Mouse (Mus musculus): ENCODE measurements at regions not wholly inside any gene's neighbourhood (a gene's known extent, or its start where the extent isn't known, plus 50 kb on each side); places are given as distances from the start of the nearest gene placed in this dataset.

GRCm38 (mm10) chr12:26783800-26784199, 314.8 kb downstream of the Cmpk2 start:
- no peak overlapping the region for H3K9ac ChIP-seq
- WGBS = 80% methylated on average over 3 of the region's 3 CpGs
- no peak overlapping the region for H3K4me3 ChIP-seq
- H3K27ac ChIP-seq = no peak overlapping the region
- no peaks in the 10 kb centered on the region for H3K36me3 ChIP-seq
- peaks cover 5% of the 10 kb centered on the region; the same call in 1 of the 2 replicates for H3K4me1 ChIP-seq
- no peak for ATAC-seq (ENCODE audit: low FRiP score)
- no peak overlapping the region for H3K4me2 ChIP-seq (replicated peaks)
- H3K9me3 ChIP-seq (replicated peaks) = no peaks in the 10 kb centered on the region
- no peaks in the 10 kb centered on the region for H3K27me3 ChIP-seq

GRCm38 (mm10) chr12:26781537-26781936, 312.5 kb downstream of the Cmpk2 start:
- no peak for ATAC-seq (ENCODE audit: low FRiP score)
- no peaks in the 10 kb centered on the region for H3K9me3 ChIP-seq (replicated peaks)
- H3K4me1 ChIP-seq = peaks cover 5% of the 10 kb centered on the region; the same call in 1 of the 2 replicates
- no peak overlapping the region for H3K9ac ChIP-seq
- 68% methylated on average over 3 of the region's 3 CpGs for WGBS
- no peaks in the 10 kb centered on the region for H3K27me3 ChIP-seq
- H3K4me3 ChIP-seq = no peak overlapping the region
- no peak overlapping the region for H3K4me2 ChIP-seq (replicated peaks)
- H3K27ac ChIP-seq = no peak overlapping the region
- H3K36me3 ChIP-seq = no peaks in the 10 kb centered on the region

- no peak for ATAC-seq (ENCODE audit: low FRiP score)
- no peaks in the 10 kb centered on the region for H3K36me3 ChIP-seq
- peaks cover 5% of the 10 kb centered on the region; the same call in 1 of the 2 replicates for H3K4me1 ChIP-seq
- H3K9ac ChIP-seq = no peak overlapping the region
- no peaks in the 10 kb centered on the region for H3K9me3 ChIP-seq (replicated peaks)
- 50% methylated on average over 3 of the region's 3 CpGs for WGBS
- no peaks in the 10 kb centered on the region for H3K27me3 ChIP-seq
- H3K4me3 ChIP-seq = no peak overlapping the region
- H3K4me2 ChIP-seq (replicated peaks) = no peak overlapping the region
- H3K27ac ChIP-seq = no peak overlapping the region
Measured at GRCm38 (mm10) chr12:26778796-26779195, 309.8 kb downstream of the Cmpk2 start.

GRCm38 (mm10) chr12:26776986-26777385, 308.0 kb downstream of the Cmpk2 start:
- no peak for ATAC-seq (ENCODE audit: low FRiP score)
- Histone ChIP-seq H3K4me2 (replicated peaks) (no peak overlapping the region), H3K27ac (no peak overlapping the region), H3K9me3 (replicated peaks) (no peaks in the 10 kb centered on the region), H3K4me3 (no peak overlapping the region), H3K9ac (no peak overlapping the region), H3K36me3 (no peaks in the 10 kb centered on the region), H3K27me3 (no peaks in the 10 kb centered on the region), H3K4me1 (peaks cover 3% of the 10 kb centered on the region; the same call in 1 of the 2 replicates)
- 98% methylated on average over 1 of the region's 1 CpGs for WGBS

- Histone ChIP-seq H3K4me1 (no peaks in the 10 kb centered on the region), H3K27me3 (no peaks in the 10 kb centered on the region), H3K9ac (no peak overlapping the region), H3K9me3 (replicated peaks) (no peaks in the 10 kb centered on the region), H3K36me3 (no peaks in the 10 kb centered on the region), H3K27ac (no peak overlapping the region), H3K4me3 (no peak overlapping the region), H3K4me2 (replicated peaks) (no peak overlapping the region)
- 93% methylated on average over 2 of the region's 2 CpGs for WGBS
- ATAC-seq (ENCODE audit: low FRiP score) = no peak
Measured at GRCm38 (mm10) chr12:26774016-26774415, 305.0 kb downstream of the Cmpk2 start.

GRCm38 (mm10) chr12:26770753-26771583, 302.0 kb downstream of the Cmpk2 start:
- Histone ChIP-seq H3K4me2 (replicated peaks) (no peak overlapping the region), H3K9ac (no peak overlapping the region), H3K9me3 (replicated peaks) (no peaks in the 10 kb centered on the region), H3K4me3 (no peak overlapping the region), H3K36me3 (no peaks in the 10 kb centered on the region), H3K4me1 (no peaks in the 10 kb centered on the region), H3K27ac (no peak overlapping the region), H3K27me3 (no peaks in the 10 kb centered on the region)
- ATAC-seq (ENCODE audit: low FRiP score) = no peak
- WGBS = 86% methylated on average over 1 of the region's 1 CpGs

GRCm38 (mm10) chr12:26767551-26767950, 298.5 kb downstream of the Cmpk2 start:
- no peaks in the 10 kb centered on the region for H3K9me3 ChIP-seq (replicated peaks)

GRCm38 (mm10) chr12:26758657-26759325, 289.8 kb downstream of the Cmpk2 start:
- peak overlapping the region; percentile 56 for H3K27ac ChIP-seq
- no peaks in the 10 kb centered on the region for H3K27me3 ChIP-seq
- no peak overlapping the region for H3K4me3 ChIP-seq
- peak; percentile 69 for ATAC-seq (ENCODE audit: low FRiP score)
- no peak overlapping the region for H3K9ac ChIP-seq
- H3K4me2 ChIP-seq (replicated peaks) = no peak overlapping the region
- H3K9me3 ChIP-seq (replicated peaks) = no peaks in the 10 kb centered on the region
- H3K36me3 ChIP-seq = no peaks in the 10 kb centered on the region
- WGBS = 60% methylated on average over 9 of the region's 9 CpGs
- H3K4me1 ChIP-seq = peaks cover 6% of the 10 kb centered on the region

More at GRCm38 (mm10) chr12:26767551-26767950, 298.5 kb downstream of the Cmpk2 start:
- WGBS = 85% methylated on average over 3 of the region's 3 CpGs
- H3K9ac ChIP-seq = no peak overlapping the region
- H3K27ac ChIP-seq = no peak overlapping the region
- no peaks in the 10 kb centered on the region for H3K27me3 ChIP-seq
- H3K4me2 ChIP-seq (replicated peaks) = no peak overlapping the region
- no peaks in the 10 kb centered on the region for H3K4me1 ChIP-seq
- ATAC-seq (ENCODE audit: low FRiP score) = no peak
- H3K4me3 ChIP-seq = no peak overlapping the region
- H3K36me3 ChIP-seq = no peaks in the 10 kb centered on the region

GRCm38 (mm10) chr12:26756284-26756683, 287.3 kb downstream of the Cmpk2 start:
- no peak for ATAC-seq (ENCODE audit: low FRiP score)
- Histone ChIP-seq H3K27me3 (no peaks in the 10 kb centered on the region), H3K4me3 (no peak overlapping the region), H3K4me1 (peaks cover 6% of the 10 kb centered on the region), H3K36me3 (no peaks in the 10 kb centered on the region), H3K27ac (no peak overlapping the region), H3K4me2 (replicated peaks) (no peak overlapping the region), H3K9ac (no peak overlapping the region), H3K9me3 (replicated peaks) (no peaks in the 10 kb centered on the region)
- 21% methylated on average over 2 of the region's 2 CpGs for WGBS

GRCm38 (mm10) chr12:26754611-26755010, 285.6 kb downstream of the Cmpk2 start:
- Histone ChIP-seq H3K4me2 (replicated peaks) (no peak overlapping the region), H3K27me3 (no peaks in the 10 kb centered on the region), H3K9me3 (replicated peaks) (no peaks in the 10 kb centered on the region), H3K4me3 (no peak overlapping the region), H3K27ac (no peak overlapping the region), H3K4me1 (peaks cover 6% of the 10 kb centered on the region), H3K36me3 (no peaks in the 10 kb centered on the region), H3K9ac (no peak overlapping the region)
- ATAC-seq (ENCODE audit: low FRiP score) = no peak
- 67% methylated on average over 2 of the region's 2 CpGs for WGBS

GRCm38 (mm10) chr12:26734558-26734897, 265.5 kb downstream of the Cmpk2 start:
- Histone ChIP-seq H3K4me3 (no peak overlapping the region), H3K36me3 (no peaks in the 10 kb centered on the region), H3K4me2 (replicated peaks) (no peak overlapping the region), H3K27me3 (no peaks in the 10 kb centered on the region), H3K27ac (peak overlapping the region; percentile 64), H3K4me1 (peaks cover 14% of the 10 kb centered on the region), H3K9ac (no peak overlapping the region), H3K9me3 (replicated peaks) (no peaks in the 10 kb centered on the region)
- WGBS = 29% methylated on average over 3 of the region's 3 CpGs
- ATAC-seq (ENCODE audit: low FRiP score) = peak; percentile 87

- no peaks in the 10 kb centered on the region for H3K27me3 ChIP-seq
- H3K9me3 ChIP-seq (replicated peaks) = no peaks in the 10 kb centered on the region
- H3K36me3 ChIP-seq = no peaks in the 10 kb centered on the region
- peak; percentile 81 for ATAC-seq (ENCODE audit: low FRiP score)
- no peak overlapping the region for H3K4me3 ChIP-seq
- 30% methylated on average over 4 of the region's 4 CpGs for WGBS
- no peak overlapping the region for H3K9ac ChIP-seq
- peak overlapping the region; percentile 64; the same call in 1 of the 2 replicates for H3K27ac ChIP-seq
- peaks cover 14% of the 10 kb centered on the region for H3K4me1 ChIP-seq
- H3K4me2 ChIP-seq (replicated peaks) = no peak overlapping the region
Measured at GRCm38 (mm10) chr12:26733822-26734557, 265.0 kb downstream of the Cmpk2 start.

All from hindbrain, embryonic 12.5 days (tissue).